Mouse (Mus musculus): ENCODE measurements at regions not wholly inside any gene's neighbourhood (a gene's known extent, or its start where the extent isn't known, plus 50 kb on each side); places are given as distances from the start of the nearest gene placed in this dataset.

DNA sequence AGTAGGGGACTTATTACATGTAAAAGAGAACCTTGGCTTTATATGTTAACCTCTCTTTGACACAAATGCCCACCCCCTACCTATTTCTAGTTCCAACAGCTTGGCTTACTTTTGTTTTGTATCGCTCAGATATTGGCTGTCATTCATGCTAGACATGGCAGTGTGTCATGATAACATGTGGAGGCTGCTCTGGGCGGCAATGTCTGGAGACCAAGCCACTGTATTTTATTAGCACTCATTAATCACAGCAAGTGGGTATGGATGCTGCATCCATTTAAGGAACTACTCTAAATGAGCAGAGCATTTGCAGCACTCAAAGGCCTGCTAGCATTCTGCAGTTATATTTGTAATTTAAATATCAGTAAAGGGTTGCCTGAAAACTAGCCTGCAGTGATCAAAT lies 123.9 kb upstream of the Gnpda2 start:
- TF ChIP-seq CTCF (IDR thresholded peaks at IDR 0.05; ENCODE audit: borderline replicate concordance, insufficient read depth, low read depth, low read length) (no peak), POLR2A (IDR thresholded peaks at IDR 0.05; ENCODE audit: borderline replicate concordance, insufficient read depth, low read length) (no peak)

All from cerebellum, adult 2 months (tissue).